Mouse (Mus musculus) liver, embryonic 12.5 days (tissue): ENCODE measurements at regions not wholly inside any gene's neighbourhood (a gene's known extent, or its start where the extent isn't known, plus 50 kb on each side); places are given as distances from the start of the nearest gene placed in this dataset.

ENCODE experiments used
- ATAC-seq: fragments of 200-750 bp; cut with Nextera tagmentation; 2 replicates; pipeline ENCODE4 v1.8.0; 2017; ENCODE audit warnings: moderate number of reproducible peaks, mild to moderate bottlenecking, moderate library complexity
- H3K27ac ChIP-seq: fragments of 300-500 bp; sonication (generic); 2 replicates; pipeline ENCODE4 v1.5.1; 2016; ENCODE audit warnings: mild to moderate bottlenecking
- H3K27me3 ChIP-seq: fragments of 300-500 bp; sonication (generic); replicated peaks from 2 replicates; pipeline ENCODE4 v1.6.1; 2016; ENCODE audit warnings: mild to moderate bottlenecking, moderate library complexity
- H3K36me3 ChIP-seq: fragments of 300-500 bp; sonication (generic); 2 replicates; pipeline ENCODE4 v1.6.1; 2016; ENCODE audit warnings: mild to moderate bottlenecking, moderate library complexity
- H3K4me1 ChIP-seq: fragments of 300-500 bp; sonication (generic); 2 replicates; pipeline ENCODE4 v1.6.1; 2016
- H3K4me2 ChIP-seq: fragments of 300-500 bp; sonication (generic); 2 replicates; pipeline ENCODE4 v1.6.1; 2016; ENCODE audit warnings: mild to moderate bottlenecking, moderate library complexity
- H3K4me3 ChIP-seq: fragments of 300-500 bp; sonication (generic); 2 replicates; pipeline ENCODE4 v1.5.1; 2016; ENCODE audit warnings: mild to moderate bottlenecking, moderate library complexity
- H3K9ac ChIP-seq: fragments of 300-500 bp; sonication (generic); 2 replicates; pipeline ENCODE4 v1.6.1; 2016; ENCODE audit warnings: mild to moderate bottlenecking, moderate library complexity
- H3K9me3 ChIP-seq: fragments of 300-500 bp; sonication (generic); replicated peaks from 2 replicates; pipeline ENCODE4 v1.6.1; 2016; ENCODE audit warnings: mild to moderate bottlenecking, moderate library complexity
- WGBS: fragments of 180-500 bp; shearing (Covaris S2); methylation state at CpG from one replicate; pipeline ENCODE4 v1.1.7; 2016; ENCODE audit not compliant: insufficient replicate concordance; 5-methylcytosine and 5-hydroxymethylcytosine counted together

- no peak overlapping the region for H3K4me2 ChIP-seq
These were observed 143.2 kb downstream of the Nufip1 start for GRCm38 (mm10) chr14:76253850-76254249.

GRCm38 (mm10) chr14:76254565-76255501 lies 144.1 kb downstream of the Nufip1 start:
- Histone ChIP-seq H3K9me3 (no peaks in the 10 kb centered on the region), H3K27me3 (0 out of 2 replicates have a peak, but pooled peaks cover 10% of the 10 kb centered on the region), H3K36me3 (no peaks in the 10 kb centered on the region), H3K4me3 (no peak overlapping the region), H3K27ac (no peak overlapping the region), H3K9ac (no peak overlapping the region), H3K4me1 (no peaks in the 10 kb centered on the region), H3K4me2 (no peak overlapping the region)
- WGBS, result 51% methylated on average over 30 of the region's 30 CpGs
- ATAC-seq, result no peak

More at GRCm38 (mm10) chr14:76253850-76254249, 143.2 kb downstream of the Nufip1 start:
- Histone ChIP-seq H3K4me1 (no peaks in the 10 kb centered on the region), H3K9ac (no peak overlapping the region), H3K36me3 (no peaks in the 10 kb centered on the region), H3K27ac (no peak overlapping the region), H3K9me3 (no peaks in the 10 kb centered on the region), H3K27me3 (0 out of 2 replicates have a peak, but pooled peaks cover 10% of the 10 kb centered on the region), H3K4me3 (no peak overlapping the region)
- ATAC-seq, result no peak
- WGBS, result 80% methylated on average over 3 of the region's 3 CpGs

GRCm38 (mm10) chr14:76255971-76256370 lies 145.3 kb downstream of the Nufip1 start:
- no peak overlapping the region for H3K9ac ChIP-seq
- H3K4me1 ChIP-seq, result no peaks in the 10 kb centered on the region
- WGBS, result 84% methylated on average over 11 of the region's 11 CpGs
- no peaks in the 10 kb centered on the region for H3K36me3 ChIP-seq
- 0 out of 2 replicates have a peak, but pooled peaks cover 10% of the 10 kb centered on the region for H3K27me3 ChIP-seq
- H3K4me3 ChIP-seq, result no peak overlapping the region
- no peak overlapping the region for H3K4me2 ChIP-seq
- no peaks in the 10 kb centered on the region for H3K9me3 ChIP-seq
- no peak for ATAC-seq
- H3K27ac ChIP-seq, result no peak overlapping the region

GRCm38 (mm10) chr14:76258626-76259025 lies 147.9 kb downstream of the Nufip1 start:
- no peak for ATAC-seq
- 0 out of 2 replicates have a peak, but pooled peaks cover 10% of the 10 kb centered on the region for H3K27me3 ChIP-seq
- no peak overlapping the region for H3K9ac ChIP-seq
- no peak overlapping the region for H3K4me2 ChIP-seq
- no peaks in the 10 kb centered on the region for H3K4me1 ChIP-seq
- no peak overlapping the region for H3K27ac ChIP-seq
- H3K36me3 ChIP-seq, result no peaks in the 10 kb centered on the region
- H3K4me3 ChIP-seq, result no peak overlapping the region
- 38% methylated on average over 3 of the region's 3 CpGs for WGBS
- H3K9me3 ChIP-seq, result no peaks in the 10 kb centered on the region

GRCm38 (mm10) chr14:76260628-76261293 lies 150.1 kb downstream of the Nufip1 start:
- no peak for ATAC-seq
- no peak overlapping the region for H3K27ac ChIP-seq
- 61% methylated on average over 5 of the region's 5 CpGs for WGBS
- no peak overlapping the region for H3K9ac ChIP-seq
- H3K4me2 ChIP-seq, result no peak overlapping the region
- no peak overlapping the region for H3K4me3 ChIP-seq
- H3K4me1 ChIP-seq, result no peaks in the 10 kb centered on the region
- H3K36me3 ChIP-seq, result no peaks in the 10 kb centered on the region
- H3K27me3 ChIP-seq, result no peaks in the 10 kb centered on the region
- no peaks in the 10 kb centered on the region for H3K9me3 ChIP-seq

- Histone ChIP-seq H3K27ac (no peak overlapping the region), H3K9ac (no peak overlapping the region), H3K36me3 (no peaks in the 10 kb centered on the region), H3K4me3 (no peak overlapping the region), H3K27me3 (no peaks in the 10 kb centered on the region), H3K4me2 (no peak overlapping the region), H3K4me1 (no peaks in the 10 kb centered on the region), H3K9me3 (no peaks in the 10 kb centered on the region)
- 69% methylated on average over 5 of the region's 5 CpGs for WGBS
- no peak for ATAC-seq
These were observed 151.1 kb upstream of the Tsc22d1 start for GRCm38 (mm10) chr14:76263682-76264081.

- H3K9me3 ChIP-seq, result no peaks in the 10 kb centered on the region
- H3K36me3 ChIP-seq, result no peaks in the 10 kb centered on the region
- H3K4me1 ChIP-seq, result no peaks in the 10 kb centered on the region
- H3K27me3 ChIP-seq, result no peaks in the 10 kb centered on the region
- WGBS, result 80% methylated on average over 5 of the region's 5 CpGs
- H3K27ac ChIP-seq, result no peak overlapping the region
- no peak overlapping the region for H3K4me2 ChIP-seq
- H3K9ac ChIP-seq, result no peak overlapping the region
- no peak for ATAC-seq
- no peak overlapping the region for H3K4me3 ChIP-seq
These were observed 148.9 kb upstream of the Tsc22d1 start for GRCm38 (mm10) chr14:76265819-76266218.

- H3K4me2 ChIP-seq, result no peak overlapping the region
- ATAC-seq, result no peak
- no peak overlapping the region for H3K27ac ChIP-seq
- H3K9ac ChIP-seq, result no peak overlapping the region
- 64% methylated on average over 4 of the region's 4 CpGs for WGBS
- no peak overlapping the region for H3K4me3 ChIP-seq
- H3K36me3 ChIP-seq, result no peaks in the 10 kb centered on the region
- H3K9me3 ChIP-seq, result no peaks in the 10 kb centered on the region
- no peaks in the 10 kb centered on the region for H3K4me1 ChIP-seq
- H3K27me3 ChIP-seq, result no peaks in the 10 kb centered on the region
These were observed 148.5 kb upstream of the Tsc22d1 start for GRCm38 (mm10) chr14:76266249-76266648.

GRCm38 (mm10) chr14:76267091-76267490 lies 147.7 kb upstream of the Tsc22d1 start:
- 58% methylated on average over 4 of the region's 4 CpGs for WGBS
- H3K36me3 ChIP-seq, result no peaks in the 10 kb centered on the region
- no peaks in the 10 kb centered on the region for H3K4me1 ChIP-seq
- H3K9ac ChIP-seq, result no peak overlapping the region
- no peaks in the 10 kb centered on the region for H3K9me3 ChIP-seq
- H3K27ac ChIP-seq, result no peak overlapping the region
- H3K4me3 ChIP-seq, result no peak overlapping the region
- ATAC-seq, result no peak
- H3K4me2 ChIP-seq, result no peak overlapping the region
- H3K27me3 ChIP-seq, result no peaks in the 10 kb centered on the region

- Histone ChIP-seq H3K9me3 (no peaks in the 10 kb centered on the region), H3K27ac (no peak overlapping the region), H3K4me1 (no peaks in the 10 kb centered on the region), H3K27me3 (0 out of 2 replicates have a peak, but pooled peaks cover 3% of the 10 kb centered on the region), H3K4me3 (no peak overlapping the region), H3K9ac (no peak overlapping the region), H3K4me2 (no peak overlapping the region), H3K36me3 (no peaks in the 10 kb centered on the region)
- ATAC-seq, result no peak
- WGBS, result 78% methylated on average over 11 of the region's 11 CpGs
These were observed 143.6 kb upstream of the Tsc22d1 start for GRCm38 (mm10) chr14:76271190-76271589.

GRCm38 (mm10) chr14:76272840-76273239 lies 141.9 kb upstream of the Tsc22d1 start:
- ATAC-seq, result no peak
- 57% methylated on average over 4 of the region's 4 CpGs for WGBS
- Histone ChIP-seq H3K27ac (no peak overlapping the region), H3K9ac (no peak overlapping the region), H3K4me2 (no peak overlapping the region), H3K36me3 (no peaks in the 10 kb centered on the region), H3K4me3 (no peak overlapping the region), H3K4me1 (peaks cover 6% of the 10 kb centered on the region), H3K9me3 (no peaks in the 10 kb centered on the region), H3K27me3 (peaks cover 9% of the 10 kb centered on the region; the same call in 1 of the 2 replicates)

GRCm38 (mm10) chr14:76276655-76277054 lies 138.1 kb upstream of the Tsc22d1 start:
- H3K4me2 ChIP-seq, result no peak overlapping the region
- H3K27me3 ChIP-seq, result peaks cover 9% of the 10 kb centered on the region; the same call in 1 of the 2 replicates
- WGBS, result 17% methylated on average over 9 of the region's 9 CpGs
- no peaks in the 10 kb centered on the region for H3K9me3 ChIP-seq
- H3K9ac ChIP-seq, result no peak overlapping the region
- peaks cover 6% of the 10 kb centered on the region for H3K4me1 ChIP-seq
- ATAC-seq, result no peak
- no peak overlapping the region for H3K4me3 ChIP-seq
- H3K36me3 ChIP-seq, result no peaks in the 10 kb centered on the region
- no peak overlapping the region for H3K27ac ChIP-seq
